Mouse (Mus musculus): ENCODE measurements at regions not wholly inside any gene's neighbourhood (a gene's known extent, or its start where the extent isn't known, plus 50 kb on each side); places are given as distances from the start of the nearest gene placed in this dataset.

GRCm38 (mm10) chr19:14191820-14192219 is 278.5 kb downstream of the Olfr1505 start:
- no peak for DNase-seq (ENCODE audit: low spot score in 2 of 2)

GRCm38 (mm10) chr19:14197864-14198263 is 284.5 kb downstream of the Olfr1505 start:
- DNase-seq (ENCODE audit: low spot score in 2 of 2) = no peak

GRCm38 (mm10) chr19:14220507-14220909 is 307.2 kb downstream of the Olfr1505 start:
- DNase-seq (ENCODE audit: low spot score in 2 of 2) = no peak

GRCm38 (mm10) chr19:14225061-14225696 is 311.8 kb downstream of the Olfr1505 start:
- DNase-seq (ENCODE audit: low spot score in 2 of 2) = peak in 1 of 2 experiments; percentile 27

- no peak for DNase-seq (ENCODE audit: low spot score in 2 of 2)
Observed at GRCm38 (mm10) chr19:14225787-14226186, 312.5 kb downstream of the Olfr1505 start.

- no peak for DNase-seq (ENCODE audit: low spot score in 2 of 2)
Observed at GRCm38 (mm10) chr19:14226521-14226920, 313.2 kb downstream of the Olfr1505 start.

GRCm38 (mm10) chr19:14243565-14243964 is 330.2 kb downstream of the Olfr1505 start:
- peak in 1 of 2 experiments; percentile 12 for DNase-seq (ENCODE audit: low spot score in 2 of 2)

GRCm38 (mm10) chr19:14246973-14247614 is 333.8 kb downstream of the Olfr1505 start:
- no peak for DNase-seq (ENCODE audit: low spot score in 2 of 2)

GRCm38 (mm10) chr19:14247979-14248378 is 334.6 kb downstream of the Olfr1505 start:
- DNase-seq (ENCODE audit: low spot score in 2 of 2) = no peak

- DNase-seq (ENCODE audit: low spot score in 2 of 2) = no peak
Observed at GRCm38 (mm10) chr19:14258621-14259051, 339.2 kb downstream of the Tle4 start.

GRCm38 (mm10) chr19:14259223-14259622 is 338.6 kb downstream of the Tle4 start:
- no peak for DNase-seq (ENCODE audit: low spot score in 2 of 2)

- DNase-seq (ENCODE audit: low spot score in 2 of 2) = no peak
Observed at GRCm38 (mm10) chr19:14289331-14289737, 308.5 kb downstream of the Tle4 start.

- no peak for DNase-seq (ENCODE audit: low spot score in 2 of 2)
Observed at GRCm38 (mm10) chr19:14290911-14291310, 306.9 kb downstream of the Tle4 start.

- no peak for DNase-seq (ENCODE audit: low spot score in 2 of 2)
Observed at GRCm38 (mm10) chr19:14293172-14293571, 304.7 kb downstream of the Tle4 start.

GRCm38 (mm10) chr19:14301176-14301943 is 296.5 kb downstream of the Tle4 start:
- DNase-seq (ENCODE audit: low spot score in 2 of 2) = no peak

GRCm38 (mm10) chr19:14314301-14314700 is 283.6 kb downstream of the Tle4 start:
- no peak for DNase-seq (ENCODE audit: low spot score in 2 of 2)

- DNase-seq (ENCODE audit: low spot score in 2 of 2) = no peak
Observed at GRCm38 (mm10) chr19:14319677-14320191, 278.1 kb downstream of the Tle4 start.

GRCm38 (mm10) chr19:14325353-14326052 is 272.3 kb downstream of the Tle4 start:
- no peak for DNase-seq (ENCODE audit: low spot score in 2 of 2)

- no peak for DNase-seq (ENCODE audit: low spot score in 2 of 2)
Observed at GRCm38 (mm10) chr19:14333041-14334012, 264.5 kb downstream of the Tle4 start.

GRCm38 (mm10) chr19:14337025-14337424 is 260.8 kb downstream of the Tle4 start:
- no peak for DNase-seq (ENCODE audit: low spot score in 2 of 2)

GRCm38 (mm10) chr19:14340759-14341158 is 257.1 kb downstream of the Tle4 start:
- DNase-seq (ENCODE audit: low spot score in 2 of 2) = no peak

All from natural killer cell, adult 2 months (primary cell).